Mouse (Mus musculus) ES-Bruce4 (cell line): ENCODE data around the gene Abhd16a. TPM values are rescaled to one million over a fixed set of nuclear protein-coding genes. Genes with fewer than 3 reads are reported as not detected.

Experiments used
- H3K27ac ChIP-seq: 2 replicates; pipeline ENCODE4 v1.5.1; 2012; ENCODE audit warnings: low read length, inconsistent platforms; ENCODE audit not compliant: insufficient read depth
- H3K27me3 ChIP-seq: 2 replicates; pipeline ENCODE4 v1.6.1; 2012; ENCODE audit warnings: mild to moderate bottlenecking, low read length, inconsistent platforms; ENCODE audit not compliant: control insufficient read depth, poor library complexity, insufficient read depth, severe bottlenecking
- H3K36me3 ChIP-seq: 2 replicates; pipeline ENCODE4 v1.6.1; 2012; ENCODE audit warnings: inconsistent platforms, mild to moderate bottlenecking, low read length, moderate library complexity; ENCODE audit not compliant: control insufficient read depth, poor library complexity, insufficient read depth, severe bottlenecking
- H3K4me1 ChIP-seq: one replicate; pipeline ENCODE4 v1.8.1; 2011; ENCODE audit warnings: low read length; ENCODE audit not compliant: control insufficient read depth, insufficient read depth
- H3K4me3 ChIP-seq: 2 replicates; pipeline ENCODE4 v1.5.1; 2011; ENCODE audit warnings: low read depth, mild to moderate bottlenecking, low read length
- H3K9ac ChIP-seq: 2 replicates; pipeline ENCODE4 v1.6.1; 2012; ENCODE audit warnings: low read depth, mild to moderate bottlenecking, inconsistent platforms; ENCODE audit not compliant: poor library complexity, severe bottlenecking
- H3K9me3 ChIP-seq: replicated peaks from 2 replicates; pipeline ENCODE4 v1.6.1; 2012; ENCODE audit warnings: mild to moderate bottlenecking, low read length, inconsistent platforms; ENCODE audit not compliant: control insufficient read depth, poor library complexity, insufficient read depth, severe bottlenecking
- CTCF ChIP-seq: IDR thresholded peaks from one replicate; pipeline ENCODE4 v1.8.1; 2011; ENCODE audit warnings: low read depth, low read length
- EP300 ChIP-seq: IDR thresholded peaks from 2 replicates; pipeline ENCODE4 v1.6.1; 2011; ENCODE audit warnings: low read depth, low read length; ENCODE audit not compliant: insufficient read depth
- POLR2A ChIP-seq: IDR thresholded peaks from one replicate; pipeline ENCODE4 v1.8.1; 2011; ENCODE audit warnings: low read length; ENCODE audit not compliant: insufficient read depth
- polyA plus RNA-seq: library from polyadenylated mRNA; stranded (reverse); fragments of >200 nt; gene quantifications from 2 replicates; pipeline ENCODE4 v1.2.4, GENCODE M21; 2011; ENCODE audit warnings: low read depth; ENCODE audit not compliant: missing spikeins, insufficient read depth, insufficient read length

Abhd16a gene
- polyA plus RNA-seq, 1 experiment, result 12.7 TPM

GRCm38 (mm10) chr17:35064378-35064877 lies 24.6 kb upstream of the Abhd16a start:
- H3K27me3 ChIP-seq, result no peaks in the 10 kb centered on the region
- H3K9ac ChIP-seq, result peak overlapping the region; percentile 10; the same call in 1 of the 2 replicates
- no peaks in the 10 kb centered on the region for H3K9me3 ChIP-seq
- peak overlapping the region; percentile 36 for H3K4me3 ChIP-seq
- TF ChIP-seq CTCF (no peak), POLR2A (no peak), EP300 (no peak)
- no peaks in the 10 kb centered on the region for H3K36me3 ChIP-seq
- H3K27ac ChIP-seq, result peak overlapping the region; percentile 93
- H3K4me1 ChIP-seq, result peaks cover 6% of the 10 kb centered on the region

- Histone ChIP-seq H3K27me3 (no peaks in the 10 kb centered on the region), H3K27ac (peak within 1 kb of the TSS; percentile 93), H3K36me3 (no peaks in the 10 kb centered on the region), H3K9ac (peak within 1 kb of the TSS; percentile 64), H3K9me3 (no peaks in the 10 kb centered on the region), H3K4me3 (peak within 1 kb of the TSS; percentile 79), H3K4me1 (peaks cover 6% of the 10 kb centered on the region)
- no peak for TF ChIP-seq CTCF
- TF ChIP-seq POLR2A, result peak; percentile 64
- TF ChIP-seq EP300, result peak; percentile 40
Measured at GRCm38 (mm10) chr17:35064951-35065947, 23.8 kb upstream of the Abhd16a start, which contains the start of gene Ly6g6c. Gene Ly6g6c (plus strand): TSS chr17:35065388.

- Histone ChIP-seq H3K27ac (peak within 1 kb of the TSS; percentile 76), H3K9me3 (no peaks in the 10 kb centered on the region), H3K36me3 (no peaks in the 10 kb centered on the region), H3K4me3 (peak within 1 kb of the TSS; percentile 79), H3K27me3 (no peaks in the 10 kb centered on the region), H3K9ac (peak within 1 kb of the TSS; percentile 64), H3K4me1 (peaks cover 6% of the 10 kb centered on the region)
- TF ChIP-seq CTCF, result no peak
Measured at GRCm38 (mm10) chr17:35066084-35066483, 23.0 kb upstream of the Abhd16a start, which contains the start of gene Mpig6b. Gene Mpig6b (minus strand): TSS chr17:35066184.

- no peak for TF ChIP-seq EP300
- TF ChIP-seq POLR2A, result no peak
- TF ChIP-seq CTCF, result no peak
- Histone ChIP-seq H3K9ac (no peak overlapping the region), H3K9me3 (no peaks in the 10 kb centered on the region), H3K27ac (no peak overlapping the region), H3K4me1 (peaks cover 5% of the 10 kb centered on the region), H3K4me3 (no peak overlapping the region), H3K36me3 (no peaks in the 10 kb centered on the region), H3K27me3 (no peaks in the 10 kb centered on the region)
Measured at GRCm38 (mm10) chr17:35068213-35068914, 20.7 kb upstream of the Abhd16a start.

- Histone ChIP-seq H3K27me3 (no peaks in the 10 kb centered on the region), H3K4me1 (peaks cover 5% of the 10 kb centered on the region), H3K9me3 (no peaks in the 10 kb centered on the region), H3K9ac (no peak overlapping the region), H3K27ac (no peak overlapping the region), H3K4me3 (no peak overlapping the region), H3K36me3 (no peaks in the 10 kb centered on the region)
- TF ChIP-seq CTCF (no peak), POLR2A (no peak), EP300 (no peak)
Measured at GRCm38 (mm10) chr17:35070556-35071229, 18.4 kb upstream of the Abhd16a start.
